Mouse (Mus musculus) spleen, adult 2 months (tissue): ENCODE data around the gene Trak2.
"Not testable (repeated sequence)": the region's sequence is repeated elsewhere in the genome, so short reads cannot be mapped to it uniquely, and the experiment has no call there.

Source experiments
- CTCF ChIP-seq: fragments of 200-500 bp; IDR thresholded peaks from 2 replicates; pipeline ENCODE4 v1.5.1; 2011; ENCODE audit warnings: mild to moderate bottlenecking, inconsistent platforms; ENCODE audit not compliant: insufficient read depth, insufficient read length, insufficient replicate concordance; ENCODE audit errors: extremely low read depth
- POLR2A ChIP-seq: fragments of 200-500 bp; IDR thresholded peaks from 2 replicates; pipeline ENCODE4 v1.6.1; 2011; ENCODE audit warnings: low read depth, low read length, inconsistent platforms

DNA sequence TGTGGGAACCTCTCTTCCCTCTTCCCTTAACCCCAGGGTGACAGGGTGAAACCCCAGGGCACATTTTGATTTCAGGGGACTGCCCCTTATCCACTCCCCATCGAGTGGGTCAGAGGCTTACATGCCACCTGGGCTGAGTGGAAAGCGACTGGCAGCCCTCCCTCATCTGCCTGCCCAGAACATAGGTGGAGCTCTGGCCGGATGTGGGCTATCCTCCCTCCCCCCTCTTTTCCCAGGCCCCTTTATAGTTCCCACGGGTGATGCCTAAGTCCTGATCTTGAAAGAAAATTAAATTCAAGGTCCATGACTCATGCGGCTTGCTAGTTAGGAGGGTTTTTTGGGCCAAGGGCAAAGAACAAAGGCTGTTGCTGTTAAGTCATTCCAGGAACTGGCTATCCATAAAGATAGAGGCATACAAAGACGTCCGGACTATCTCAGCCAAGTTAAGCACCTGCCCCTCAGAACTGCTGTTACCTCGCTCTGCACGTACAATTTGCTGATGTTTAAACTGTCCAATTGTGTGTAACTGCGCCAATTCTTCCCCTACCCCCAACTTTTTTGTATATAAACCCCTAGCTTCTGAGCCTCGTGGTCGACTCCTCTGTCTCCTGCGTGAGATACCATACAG is 113.4 kb downstream of the Trak2 start:
- TF ChIP-seq POLR2A, CTCF: not testable (repeated sequence)
